Comparison of ENCODE assay signal across 7 mouse cellular contexts in the genomic region with DNA sequence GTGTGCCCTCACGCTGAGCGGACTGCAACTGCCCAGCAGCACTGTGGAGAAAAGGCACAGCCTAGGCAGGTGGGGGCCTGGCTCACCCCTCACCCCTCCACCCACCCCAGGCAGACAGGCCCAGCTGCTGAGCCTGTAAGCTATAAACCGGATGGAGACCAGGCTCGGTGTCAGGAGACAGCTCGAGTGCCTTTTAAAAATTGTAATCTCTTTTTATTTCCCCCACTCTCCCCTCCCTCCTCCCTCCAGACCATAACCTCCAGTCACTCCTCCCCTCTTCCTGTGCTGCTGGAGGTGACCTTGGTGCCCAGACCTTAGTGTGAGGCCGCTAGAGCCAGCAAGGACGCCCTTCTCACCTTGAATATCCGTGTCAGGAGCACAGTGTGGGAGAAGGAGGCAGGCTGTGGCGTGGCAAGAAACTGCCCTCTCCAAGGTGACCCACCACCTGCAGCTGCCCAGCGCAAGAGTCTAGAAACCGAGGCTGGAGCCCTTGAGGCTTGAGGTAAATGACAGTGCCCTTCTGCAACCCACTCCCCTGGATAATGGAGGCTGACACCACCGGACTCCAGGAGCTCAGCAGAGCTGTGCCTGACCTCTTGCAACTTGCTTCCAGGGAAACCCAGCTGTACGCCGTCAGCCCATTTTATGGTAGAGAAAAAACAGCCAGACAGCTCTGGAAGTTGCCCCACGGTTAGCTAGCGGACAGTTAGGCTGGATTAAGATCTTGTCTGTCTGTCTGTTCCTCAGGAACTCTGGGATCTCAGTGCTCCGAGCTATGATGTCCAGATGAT. TPM values are rescaled to one million over a fixed set of nuclear protein-coding genes. Genes with fewer than 3 reads are reported as not detected.
DNase-seq lines count a peak whose midpoint lies in the region; ATAC-seq and TF ChIP-seq lines count a peak whose summit lies in the region.

No protein-coding gene starts in this region.

- DNase-seq in retina, postnatal 1 day: peak; percentile 34
- no peak for DNase-seq in retina, embryonic 14.5 days (ENCODE audit: low spot score)
- DNase-seq in kidney, postnatal 0 days (ENCODE audit: low spot score): peak; percentile 77
- DNase-seq in yolk sac, embryonic 10.5 days (ENCODE audit: low spot score): peak; percentile 38
- DNase-seq in thymus, adult 18-20 months: no peak
- DNase-seq in layer of hippocampus, adult 8-10 months (ENCODE audit: low spot score in 2 of 2): no peak

- H3K4me1 ChIP-seq in heart, embryonic 11.5 days (ENCODE audit: control insufficient read depth, insufficient read depth, low read length): peaks cover 44% of the 10 kb centered on the region
- peaks cover 33% of the 10 kb centered on the region; the same call in 1 of the 2 replicates for H3K4me1 ChIP-seq in kidney, postnatal 0 days (replicated peaks; ENCODE audit: insufficient read depth, low read length)

- H3K4me2 ChIP-seq in heart, embryonic 11.5 days: peak overlapping the region; percentile 54
- H3K4me2 ChIP-seq in kidney, postnatal 0 days (ENCODE audit: low read length): peak overlapping the region; percentile 23

- H3K27me3 ChIP-seq in heart, embryonic 11.5 days (ENCODE audit: control insufficient read depth, insufficient read depth, low read length): no peaks in the 10 kb centered on the region
- H3K27me3 ChIP-seq in kidney, postnatal 0 days (ENCODE audit: insufficient read depth, low read length): no peaks in the 10 kb centered on the region

- H3K27ac ChIP-seq in heart, embryonic 11.5 days (ENCODE audit: low read depth, low read length): peak overlapping the region; percentile 90
- H3K27ac ChIP-seq in kidney, postnatal 0 days: peak overlapping the region; percentile 79

- no peak; the same call in 1 of the 2 replicates for ATAC-seq in heart, embryonic 11.5 days (replicated peaks; ENCODE audit: insufficient number of reproducible peaks, low FRiP score, low TSS enrichment)
- peak; percentile 27; the same call in 1 of the 2 replicates for ATAC-seq in kidney, postnatal 0 days (replicated peaks; ENCODE audit: low FRiP score, low read depth)

- no peaks in the 10 kb centered on the region for H3K9me3 ChIP-seq in heart, embryonic 11.5 days (replicated peaks; ENCODE audit: control insufficient read depth, low read length)
- no peaks in the 10 kb centered on the region for H3K9me3 ChIP-seq in kidney, postnatal 0 days (replicated peaks; ENCODE audit: low read length)

- H3K9ac ChIP-seq in heart, embryonic 11.5 days (ENCODE audit: low read depth, low read length): peak overlapping the region; percentile 74
- peak overlapping the region; percentile 28 for H3K9ac ChIP-seq in kidney, postnatal 0 days (ENCODE audit: low read depth, low read length)

- no peak for TF ChIP-seq CTCF in kidney, postnatal 0 days (IDR thresholded peaks at IDR 0.05; ENCODE audit: low read depth)

- H3K4me3 ChIP-seq in heart, embryonic 11.5 days (ENCODE audit: low read depth, low read length): peak overlapping the region; percentile 18
- H3K4me3 ChIP-seq in kidney, postnatal 0 days (replicated peaks; ENCODE audit: low read depth, low read length): no peak overlapping the region

- 38% methylated on average over 17 of the region's 17 CpGs for WGBS in heart, embryonic 11.5 days (ENCODE audit: insufficient replicate concordance)
- WGBS in kidney, postnatal 0 days: 22% methylated on average over 17 of the region's 17 CpGs

- no peaks in the 10 kb centered on the region for H3K36me3 ChIP-seq in heart, embryonic 11.5 days (ENCODE audit: control insufficient read depth, insufficient read depth, low read length)
- no peaks in the 10 kb centered on the region for H3K36me3 ChIP-seq in kidney, postnatal 0 days (ENCODE audit: insufficient read depth, low read length)

RNA-seq across cellular contexts. Expression of a gene that starts 13.5 kb away (rescaled TPM):
- polyA plus RNA-seq in heart, embryonic 11.5 days (2014; fragmentation: Nextera tagmentation; extraction: Ambion mirVana): 57.5 and 72.0 TPM in 2 replicates
- 94.0 and 105 TPM in 2 replicates for polyA plus RNA-seq in kidney, postnatal 0 days (2015; fragmentation: Nextera tagmentation; extraction: Ambion mirVana)
- total RNA-seq in layer of hippocampus, adult 8-10 months (2022): 10 to 100 TPM; 83.1 to 95.2 (median 88.8) TPM

Comparison
In these comparisons a context has a peak if more than half of its experiments do, and no peak if none do; other contexts are left out.
1. DNase-seq: peak in retina, postnatal 1 day (single experiment), kidney, postnatal 0 days (single experiment) and yolk sac, embryonic 10.5 days (single experiment); none in retina, embryonic 14.5 days (single experiment), thymus, adult 18-20 months (0 of 2) and layer of hippocampus, adult 8-10 months (0 of 2).